Mouse (Mus musculus): ENCODE data around the gene Slc35g2. TPM values are rescaled to one million over a fixed set of nuclear protein-coding genes. Genes with fewer than 3 reads are reported as not detected.

Gene Slc35g2
- polyA plus RNA-seq, 1 experiment from 2014 or later, result 8.4 TPM

DNA sequence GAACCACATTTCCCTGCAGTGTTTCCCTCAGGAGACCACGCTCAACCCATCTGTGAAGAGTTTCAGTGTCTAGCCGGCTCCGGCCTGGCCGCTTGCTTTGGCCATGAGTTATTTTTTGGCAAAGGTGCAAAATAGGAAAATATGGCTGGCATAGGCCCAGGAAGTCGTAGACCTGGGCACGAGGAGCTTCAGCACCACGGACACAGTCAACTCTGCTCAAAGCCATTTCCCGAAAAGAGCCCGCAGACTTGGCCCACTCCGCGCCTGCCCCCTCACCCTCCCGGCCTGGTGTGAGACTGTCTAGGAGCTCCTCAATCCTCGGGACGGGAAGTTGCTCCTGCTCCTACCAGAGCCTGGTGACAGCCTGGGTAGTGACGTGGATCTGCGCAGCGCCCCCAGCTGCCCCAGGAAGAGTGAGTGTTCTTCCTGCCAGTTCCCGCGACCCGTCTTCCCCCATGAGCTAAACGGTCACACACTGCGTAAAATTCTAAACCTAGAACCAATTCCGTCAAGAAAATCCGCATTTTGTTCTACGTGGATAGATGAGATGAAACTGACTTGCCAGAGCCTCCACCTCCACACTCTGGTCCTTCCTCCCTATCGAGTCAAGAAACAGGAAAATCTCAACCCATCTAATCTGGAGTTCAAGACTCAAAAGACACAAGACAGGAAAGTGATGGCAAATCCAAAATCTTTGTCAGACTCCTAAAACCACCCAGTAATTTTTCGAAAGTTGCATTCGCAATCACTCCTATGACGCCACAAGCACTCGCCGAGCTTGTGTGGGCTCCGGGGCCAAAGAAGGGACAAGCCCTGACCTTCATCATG, 878 bp downstream of the Slc35g2 start:
- no peaks in the 10 kb centered on the region for H3K36me3 ChIP-seq (ENCODE audit: control insufficient read depth, insufficient read depth)
- peak overlapping the region; percentile 76 for H3K4me3 ChIP-seq (replicated peaks; ENCODE audit: low read length)
- H3K27me3 ChIP-seq (replicated peaks; ENCODE audit: control insufficient read depth, insufficient read depth, low read length), result peaks cover 2% of the 10 kb centered on the region
- H3K9me3 ChIP-seq (ENCODE audit: control insufficient read depth, low read length), result no peaks in the 10 kb centered on the region
- 14% methylated on average over 32 of the region's 32 CpGs for WGBS
- peak; percentile 42 for ATAC-seq
- H3K4me2 ChIP-seq (ENCODE audit: low read length), result peak overlapping the region; percentile 85
- peak overlapping the region; percentile 75 for H3K9ac ChIP-seq (replicated peaks; ENCODE audit: low read depth, low read length)
- no peak overlapping the region for H3K27ac ChIP-seq (ENCODE audit: low read length)
- peaks cover 17% of the 10 kb centered on the region for H3K4me1 ChIP-seq (replicated peaks; ENCODE audit: control insufficient read depth, insufficient read depth, low read length)

DNA sequence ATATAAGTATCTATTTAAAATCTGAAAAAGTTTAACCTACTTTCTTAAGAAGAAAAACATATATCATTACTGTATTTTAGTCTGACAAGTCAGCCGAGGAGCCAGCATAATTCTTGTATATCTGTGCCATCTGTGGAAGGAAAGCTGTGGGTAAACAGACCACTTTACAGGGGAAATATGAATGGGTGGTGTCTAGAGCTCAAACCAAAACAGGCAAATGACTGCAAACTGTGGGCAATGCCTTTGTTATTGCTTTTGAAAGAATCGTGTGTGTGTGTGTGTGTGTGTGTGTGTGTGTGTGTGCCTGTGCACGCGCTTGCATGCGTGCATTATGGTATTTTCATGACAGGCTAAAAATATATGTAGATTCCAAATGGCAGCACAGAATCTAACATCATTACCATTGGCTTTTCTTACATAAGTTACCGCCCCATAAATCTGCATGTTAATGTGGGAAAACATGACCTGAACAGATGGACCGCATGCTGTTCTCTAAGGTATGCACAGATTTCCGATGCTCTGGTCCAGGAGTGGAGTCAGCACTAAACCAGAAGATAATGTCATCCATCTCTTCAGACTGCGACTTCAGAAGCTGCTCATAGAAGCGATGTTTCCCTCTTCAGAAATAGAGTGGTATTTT, 10.5 kb downstream of the Slc35g2 start:
- Histone ChIP-seq H3K36me3 (ENCODE audit: control insufficient read depth, insufficient read depth) (no peaks in the 10 kb centered on the region), H3K4me3 (replicated peaks; ENCODE audit: low read length) (no peak overlapping the region), H3K9me3 (ENCODE audit: control insufficient read depth, low read length) (no peaks in the 10 kb centered on the region), H3K4me1 (replicated peaks; ENCODE audit: control insufficient read depth, insufficient read depth, low read length) (peaks cover 20% of the 10 kb centered on the region), H3K4me2 (ENCODE audit: low read length) (no peak overlapping the region), H3K27ac (ENCODE audit: low read length) (no peak overlapping the region), H3K9ac (replicated peaks; ENCODE audit: low read depth, low read length) (no peak overlapping the region), H3K27me3 (replicated peaks; ENCODE audit: control insufficient read depth, insufficient read depth, low read length) (0 out of 2 replicates have a peak, but pooled peaks cover 5% of the 10 kb centered on the region)
- ATAC-seq, result peak; percentile 78
- 54% methylated on average over 10 of the region's 10 CpGs for WGBS

DNA sequence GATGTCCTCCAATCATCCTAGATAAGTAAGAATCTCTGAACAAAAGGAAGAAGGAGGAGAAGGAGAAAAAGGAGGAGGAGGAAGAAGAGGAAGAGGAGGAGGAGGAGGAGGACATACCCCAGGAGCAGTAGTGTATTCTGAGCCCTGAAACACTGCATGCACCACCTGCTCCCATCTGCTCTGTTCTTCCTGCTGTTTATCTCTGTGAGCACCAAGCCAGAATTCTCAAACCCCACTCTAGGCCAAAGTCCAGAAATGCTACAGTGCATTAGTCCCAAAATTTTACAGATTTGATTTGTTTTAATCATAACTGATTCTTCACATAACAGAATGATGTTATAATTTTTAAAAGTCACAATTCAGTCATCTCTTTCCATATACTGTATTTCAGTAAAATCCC, 11.9 kb downstream of the Slc35g2 start:
- Histone ChIP-seq H3K27ac (ENCODE audit: low read length) (no peak overlapping the region), H3K9me3 (ENCODE audit: control insufficient read depth, low read length) (no peaks in the 10 kb centered on the region), H3K27me3 (replicated peaks; ENCODE audit: control insufficient read depth, insufficient read depth, low read length) (peaks cover 8% of the 10 kb centered on the region; the same call in 1 of the 2 replicates), H3K9ac (replicated peaks; ENCODE audit: low read depth, low read length) (no peak overlapping the region), H3K4me3 (replicated peaks; ENCODE audit: low read length) (no peak overlapping the region), H3K36me3 (ENCODE audit: control insufficient read depth, insufficient read depth) (no peaks in the 10 kb centered on the region), H3K4me1 (replicated peaks; ENCODE audit: control insufficient read depth, insufficient read depth, low read length) (peaks cover 20% of the 10 kb centered on the region), H3K4me2 (ENCODE audit: low read length) (no peak overlapping the region)
- no peak for ATAC-seq

DNA sequence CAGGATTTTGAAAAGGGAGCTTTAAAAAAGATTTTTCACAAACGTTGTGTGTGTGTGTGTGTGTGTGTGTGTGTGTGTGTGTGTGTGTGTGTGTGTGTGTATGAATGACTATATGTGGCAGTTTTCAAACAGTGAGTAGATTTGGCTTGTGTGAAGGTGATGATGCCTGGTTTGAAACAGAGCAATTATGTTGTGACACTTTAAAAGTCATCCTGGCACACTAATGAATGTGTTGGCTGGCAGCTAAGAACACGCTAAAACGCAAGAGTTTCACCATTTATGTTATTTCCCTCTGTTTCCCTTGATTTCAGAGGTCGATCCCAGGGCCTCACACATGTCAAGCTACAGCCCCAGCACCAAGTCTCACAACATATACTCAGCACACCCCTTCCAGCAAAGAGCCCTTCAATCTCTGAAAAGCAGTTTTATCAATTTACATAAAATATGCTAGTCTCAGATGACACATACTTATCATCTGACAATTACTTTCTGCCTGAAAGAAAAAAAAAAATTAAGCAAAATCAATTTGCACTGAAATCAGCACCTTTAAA, 12.8 kb downstream of the Slc35g2 start:
- Histone ChIP-seq H3K36me3 (ENCODE audit: control insufficient read depth, insufficient read depth) (no peaks in the 10 kb centered on the region), H3K4me1 (replicated peaks; ENCODE audit: control insufficient read depth, insufficient read depth, low read length) (peaks cover 20% of the 10 kb centered on the region), H3K9ac (replicated peaks; ENCODE audit: low read depth, low read length) (no peak overlapping the region), H3K27me3 (replicated peaks; ENCODE audit: control insufficient read depth, insufficient read depth, low read length) (peaks cover 6% of the 10 kb centered on the region; the same call in 1 of the 2 replicates), H3K9me3 (ENCODE audit: control insufficient read depth, low read length) (no peaks in the 10 kb centered on the region), H3K4me2 (ENCODE audit: low read length) (no peak overlapping the region), H3K27ac (ENCODE audit: low read length) (no peak overlapping the region), H3K4me3 (replicated peaks; ENCODE audit: low read length) (no peak overlapping the region)
- ATAC-seq, result peak; percentile 85
- WGBS, result 39% methylated on average over 4 of the region's 4 CpGs

DNA sequence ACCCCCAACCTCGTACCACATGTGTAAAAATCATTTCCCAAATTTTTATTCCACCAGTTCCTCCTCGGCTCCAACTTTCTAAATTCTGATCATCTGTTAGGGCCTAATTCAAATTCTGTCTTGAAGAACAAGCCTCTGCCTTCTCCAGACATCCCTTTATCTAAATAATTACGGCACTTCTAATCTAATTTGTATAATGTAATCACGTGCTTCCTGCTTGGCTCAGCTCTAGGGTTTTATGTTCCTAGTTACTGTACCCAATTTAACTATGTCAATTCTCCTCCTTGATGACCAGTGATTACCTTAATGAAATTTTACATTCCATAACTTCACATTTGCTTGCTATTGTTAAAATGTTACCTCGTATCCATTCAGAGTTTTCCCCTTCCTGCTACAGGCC, 15.2 kb downstream of the Slc35g2 start:
- WGBS, result 61% methylated on average over 5 of the region's 5 CpGs
- Histone ChIP-seq H3K9me3 (ENCODE audit: control insufficient read depth, low read length) (no peaks in the 10 kb centered on the region), H3K4me3 (replicated peaks; ENCODE audit: low read length) (no peak overlapping the region), H3K27me3 (replicated peaks; ENCODE audit: control insufficient read depth, insufficient read depth, low read length) (peaks cover 8% of the 10 kb centered on the region; the same call in 1 of the 2 replicates), H3K4me2 (ENCODE audit: low read length) (no peak overlapping the region), H3K27ac (ENCODE audit: low read length) (no peak overlapping the region), H3K9ac (replicated peaks; ENCODE audit: low read depth, low read length) (no peak overlapping the region), H3K36me3 (ENCODE audit: control insufficient read depth, insufficient read depth) (peaks cover 6% of the 10 kb centered on the region; the same call in 1 of the 2 replicates), H3K4me1 (replicated peaks; ENCODE audit: control insufficient read depth, insufficient read depth, low read length) (peaks cover 17% of the 10 kb centered on the region)
- no peak for ATAC-seq

DNA sequence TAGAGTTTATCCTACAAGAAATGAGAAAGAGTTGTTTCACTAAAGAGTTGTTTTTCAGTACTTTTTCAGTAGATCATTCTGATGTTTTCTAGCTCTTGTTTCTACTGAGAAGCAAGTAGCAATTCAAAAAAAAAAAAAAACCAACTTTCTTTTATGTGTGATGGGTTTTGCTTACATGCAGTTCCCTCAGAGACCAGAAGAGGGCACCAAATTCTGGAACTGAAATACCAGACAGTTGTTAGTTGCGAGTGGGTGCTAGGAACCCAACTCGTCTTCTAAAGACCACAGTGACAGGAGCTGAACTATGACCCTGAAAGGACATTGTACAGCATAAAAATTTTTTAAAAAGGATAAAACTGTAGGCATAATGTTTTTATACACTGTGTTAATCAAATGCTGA, 22.6 kb downstream of the Slc35g2 start:
- H3K9me3 ChIP-seq (ENCODE audit: control insufficient read depth, low read length), result peaks cover 6% of the 10 kb centered on the region; the same call in 1 of the 2 replicates
- no peak overlapping the region for H3K9ac ChIP-seq (replicated peaks; ENCODE audit: low read depth, low read length)
- peaks cover 6% of the 10 kb centered on the region; the same call in 1 of the 2 replicates for H3K36me3 ChIP-seq (ENCODE audit: control insufficient read depth, insufficient read depth)
- no peak overlapping the region for H3K27ac ChIP-seq (ENCODE audit: low read length)
- no peak for ATAC-seq
- no peak overlapping the region for H3K4me3 ChIP-seq (replicated peaks; ENCODE audit: low read length)
- peaks cover 2% of the 10 kb centered on the region; the same call in 1 of the 2 replicates for H3K27me3 ChIP-seq (replicated peaks; ENCODE audit: control insufficient read depth, insufficient read depth, low read length)
- H3K4me1 ChIP-seq (replicated peaks; ENCODE audit: control insufficient read depth, insufficient read depth, low read length), result peaks cover 16% of the 10 kb centered on the region
- WGBS, result 88% methylated on average over 2 of the region's 2 CpGs
- no peak overlapping the region for H3K4me2 ChIP-seq (ENCODE audit: low read length)

DNA sequence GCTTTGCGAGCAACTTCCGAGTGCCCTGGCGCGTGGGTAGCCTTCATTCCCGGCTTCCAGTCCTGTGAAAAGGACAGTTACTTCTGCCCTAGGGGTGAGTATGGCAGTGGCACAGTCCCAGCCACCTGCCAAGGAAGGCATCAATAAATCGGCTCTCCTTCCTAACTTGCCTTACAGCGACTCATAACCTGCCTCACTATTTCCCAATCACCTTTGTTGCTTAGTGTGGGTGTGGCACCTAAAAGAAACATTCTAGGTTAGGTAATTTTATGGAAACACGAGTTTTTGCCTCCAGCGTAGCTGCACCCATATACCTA, 24.3 kb downstream of the Slc35g2 start:
- no peaks in the 10 kb centered on the region for H3K36me3 ChIP-seq (ENCODE audit: control insufficient read depth, insufficient read depth)
- H3K9ac ChIP-seq (replicated peaks; ENCODE audit: low read depth, low read length), result peak overlapping the region; percentile 58
- peaks cover 16% of the 10 kb centered on the region for H3K4me1 ChIP-seq (replicated peaks; ENCODE audit: control insufficient read depth, insufficient read depth, low read length)
- WGBS, result 11% methylated on average over 9 of the region's 9 CpGs
- no peaks in the 10 kb centered on the region for H3K27me3 ChIP-seq (replicated peaks; ENCODE audit: control insufficient read depth, insufficient read depth, low read length)
- H3K27ac ChIP-seq (ENCODE audit: low read length), result peak overlapping the region; percentile 74
- H3K4me3 ChIP-seq (replicated peaks; ENCODE audit: low read length), result peak overlapping the region; percentile 94
- peak; percentile 16 for ATAC-seq
- H3K4me2 ChIP-seq (ENCODE audit: low read length), result peak overlapping the region; percentile 56
- peaks cover 6% of the 10 kb centered on the region; the same call in 1 of the 2 replicates for H3K9me3 ChIP-seq (ENCODE audit: control insufficient read depth, low read length)

DNA sequence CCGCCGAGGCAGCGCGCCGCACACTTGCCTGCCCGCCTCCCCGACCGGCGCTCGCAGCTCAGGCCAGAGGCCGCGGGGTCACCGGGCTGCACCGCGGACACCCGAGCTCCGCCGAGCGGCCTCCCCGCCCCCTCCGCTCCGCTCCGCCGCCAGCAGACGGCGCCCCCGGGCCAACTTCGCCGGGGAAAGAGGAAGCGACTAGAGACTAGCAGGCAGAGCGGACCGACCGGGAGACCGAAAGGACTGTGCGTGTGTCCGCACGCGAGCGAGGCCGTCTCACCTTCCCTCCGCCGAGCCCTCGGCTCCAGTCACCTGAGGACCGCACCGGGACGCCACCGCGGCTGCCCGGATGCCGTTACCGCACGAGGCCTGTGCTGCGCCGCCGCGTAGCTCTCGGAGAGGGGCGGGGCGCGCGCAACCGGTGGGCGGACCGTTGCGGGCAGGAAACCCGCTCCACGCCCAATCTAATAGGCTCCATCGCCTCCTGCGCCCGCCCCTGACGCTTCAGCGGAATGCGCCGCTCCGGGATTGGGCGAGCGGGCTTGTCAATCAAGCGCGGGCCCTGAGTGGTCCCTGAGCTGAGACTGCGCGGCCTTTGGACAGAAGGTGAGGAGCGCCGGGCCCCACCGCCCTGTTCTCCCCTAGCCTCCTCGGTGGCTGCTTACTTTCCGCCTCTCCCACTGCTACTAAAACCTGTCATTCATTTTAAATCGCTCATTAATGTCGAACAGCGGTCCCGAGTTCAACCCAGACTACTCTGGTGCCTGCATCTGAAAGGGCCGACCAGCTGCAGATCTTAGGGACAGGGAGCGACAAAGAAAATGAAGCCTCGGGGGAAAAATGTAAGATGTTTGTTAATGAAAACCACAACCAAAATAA, 24.9 kb downstream of the Slc35g2 start, which contains the start of gene Nck1:
TSS of gene Nck1 (minus strand) at position 420 of the 879 bp plus-strand sequence.
- no peaks in the 10 kb centered on the region for H3K36me3 ChIP-seq (ENCODE audit: control insufficient read depth, insufficient read depth)
- WGBS, result under 1% methylated on average over 75 of the region's 93 CpGs
- peak within 1 kb of the TSS; percentile 94 for H3K4me3 ChIP-seq (replicated peaks; ENCODE audit: low read length)
- no peaks in the 10 kb centered on the region for H3K27me3 ChIP-seq (replicated peaks; ENCODE audit: control insufficient read depth, insufficient read depth, low read length)
- peak within 1 kb of the TSS; percentile 85 for H3K27ac ChIP-seq (ENCODE audit: low read length)
- H3K9me3 ChIP-seq (ENCODE audit: control insufficient read depth, low read length), result peaks cover 6% of the 10 kb centered on the region; the same call in 1 of the 2 replicates
- H3K9ac ChIP-seq (replicated peaks; ENCODE audit: low read depth, low read length), result peak within 1 kb of the TSS; percentile 90
- peak; percentile 100 for ATAC-seq
- peak within 1 kb of the TSS; percentile 64 for H3K4me2 ChIP-seq (ENCODE audit: low read length)
- peaks cover 16% of the 10 kb centered on the region for H3K4me1 ChIP-seq (replicated peaks; ENCODE audit: control insufficient read depth, insufficient read depth, low read length)
